Mouse (Mus musculus) lung, embryonic 14.5 days (tissue): ENCODE data around the gene Vwa8. TPM values are rescaled to one million over a fixed set of nuclear protein-coding genes. Genes with fewer than 3 reads are reported as not detected.

ENCODE experiments used
- ATAC-seq: fragments of 200-750 bp; cut with Nextera tagmentation; 2 replicates; pipeline ENCODE4 v1.8.0; 2017; ENCODE audit warnings: mild to moderate bottlenecking, moderate TSS enrichment, moderate library complexity; ENCODE audit not compliant: insufficient read depth
- DNase-seq: peaks from one replicate; pipeline ENCODE4 v3.0.0-alpha.2; 2015
- H3K27ac ChIP-seq: fragments of 300-500 bp; sonication (generic); 2 replicates; pipeline ENCODE4 v1.5.1; 2014; ENCODE audit warnings: low read depth, mild to moderate bottlenecking, moderate library complexity
- H3K27me3 ChIP-seq: fragments of 300-500 bp; sonication (generic); 2 replicates; pipeline ENCODE4 v1.6.1; 2014; ENCODE audit warnings: low read length, control low read depth; ENCODE audit not compliant: insufficient read depth
- H3K36me3 ChIP-seq: fragments of 300-500 bp; sonication (generic); 2 replicates; pipeline ENCODE4 v1.6.1; 2014; ENCODE audit warnings: control low read depth; ENCODE audit not compliant: insufficient read depth
- H3K4me1 ChIP-seq: fragments of 300-500 bp; sonication (generic); 2 replicates; pipeline ENCODE4 v1.6.1; 2014; ENCODE audit warnings: antibody characterized with exemption, control low read depth; ENCODE audit not compliant: insufficient read depth
- H3K4me2 ChIP-seq: fragments of 300-500 bp; sonication (generic); 2 replicates; pipeline ENCODE4 v1.6.1; 2014; ENCODE audit warnings: mild to moderate bottlenecking
- H3K4me3 ChIP-seq: fragments of 300-500 bp; sonication (generic); 2 replicates; pipeline ENCODE4 v1.5.1; 2014; ENCODE audit warnings: low read depth, low read length
- H3K9ac ChIP-seq: fragments of 300-500 bp; sonication (generic); 2 replicates; pipeline ENCODE4 v1.6.1; 2014
- H3K9me3 ChIP-seq: fragments of 300-500 bp; sonication (generic); 2 replicates; pipeline ENCODE4 v1.6.1; 2016; ENCODE audit warnings: low read depth, low read length, control low read depth
- CTCF ChIP-seq: IDR thresholded peaks from 2 replicates; pipeline ENCODE4 v1.5.1; 2016; ENCODE audit warnings: antibody characterized with exemption, low read depth
- WGBS: fragments of 180-500 bp; shearing (Covaris S2); extraction: QIAGEN DNeasy Blood & Tissue Kit; methylation state at CpG from one replicate; pipeline ENCODE4 v1.1.7; 2014; 5-methylcytosine and 5-hydroxymethylcytosine counted together
- polyA plus RNA-seq: library from polyadenylated mRNA; unstranded; fragments of >200 nt; fragmentation: Nextera tagmentation; extraction: Ambion mirVana; gene quantifications from 2 replicates; pipeline ENCODE4 v1.2.1, GENCODE M21; 2014

Gene Vwa8
- polyA plus RNA-seq, 1 experiment from 2014 or later: 12.5 TPM

DNA sequence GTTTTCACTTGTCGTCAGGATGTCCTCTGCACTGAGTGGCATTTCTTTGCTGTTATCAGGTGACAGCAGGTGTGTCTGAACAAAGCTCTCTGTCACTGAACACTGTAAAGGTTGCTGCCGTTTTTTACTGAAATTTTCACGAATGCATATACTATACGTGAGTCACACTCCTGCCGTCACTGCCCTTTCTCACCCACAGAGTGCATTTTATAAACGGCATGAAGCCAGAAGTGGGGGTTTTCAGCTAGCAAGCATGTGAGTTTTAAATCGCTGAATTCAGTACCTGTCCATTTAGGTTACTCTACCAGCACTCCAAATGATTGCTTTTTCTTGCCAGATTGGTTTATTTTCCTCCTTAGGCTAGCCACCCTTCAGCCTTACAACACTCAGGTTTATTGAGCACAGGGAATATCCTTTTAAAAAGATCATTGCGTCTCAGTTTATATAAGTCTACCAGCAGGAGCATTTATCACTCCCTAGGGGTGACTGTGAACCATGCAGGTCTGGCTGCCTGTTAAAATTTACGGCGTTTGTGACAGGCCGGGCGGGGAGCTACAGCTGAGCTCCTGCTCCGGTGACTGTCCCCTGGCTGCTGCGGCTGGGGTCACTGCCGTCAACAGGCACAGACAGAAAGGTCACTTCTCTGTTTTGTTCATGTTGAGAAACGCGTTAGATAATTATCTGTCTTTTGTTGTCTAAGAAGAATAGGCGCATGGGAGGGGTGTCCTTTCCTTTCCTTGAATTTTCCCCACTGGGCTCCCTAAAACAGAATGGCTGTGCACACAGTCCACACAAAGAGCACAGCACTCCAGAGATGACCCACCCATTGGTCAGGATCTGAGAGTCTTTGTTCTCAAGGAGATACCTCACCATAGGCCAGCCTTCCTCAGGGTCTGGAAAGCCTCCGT, 291.3 kb downstream of the Vwa8 start:
- no peak overlapping the region for H3K4me3 ChIP-seq
- peak; percentile 41 for DNase-seq
- WGBS: 25% methylated on average over 19 of the region's 19 CpGs
- no peak for TF ChIP-seq CTCF
- H3K9me3 ChIP-seq: no peaks in the 10 kb centered on the region
- H3K9ac ChIP-seq: no peak overlapping the region
- H3K4me2 ChIP-seq: no peak overlapping the region
- no peaks in the 10 kb centered on the region for H3K36me3 ChIP-seq
- H3K27ac ChIP-seq: 0 out of 2 replicates have a peak overlapping the region, but pooled peaks have one; percentile 6
- 0 out of 2 replicates have a peak, but pooled peaks cover 5% of the 10 kb centered on the region for H3K4me1 ChIP-seq
- no peaks in the 10 kb centered on the region for H3K27me3 ChIP-seq
- 0 out of 2 replicates have a peak, but pooled peaks have one; percentile 13 for ATAC-seq

DNA sequence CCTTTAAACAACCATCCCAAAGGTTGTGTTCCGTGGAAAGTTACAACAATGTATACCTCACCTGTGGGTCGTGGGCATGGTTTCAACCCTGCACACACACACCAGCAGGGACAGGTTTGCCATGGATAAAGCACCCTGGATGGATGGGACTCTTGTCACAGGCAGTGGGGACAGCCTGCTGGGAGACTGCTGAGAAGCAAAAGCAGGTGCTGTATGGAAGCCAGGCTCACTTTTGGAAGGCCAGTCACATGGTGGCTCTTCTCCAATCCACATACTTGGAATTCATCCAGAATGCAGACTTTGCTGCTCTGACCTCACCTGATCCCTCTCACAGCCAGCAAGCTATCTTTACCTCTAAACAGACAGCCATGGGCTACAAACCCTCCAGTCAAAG, 292.0 kb downstream of the Vwa8 start:
- no peak for DNase-seq
- 0 out of 2 replicates have a peak, but pooled peaks cover 5% of the 10 kb centered on the region for H3K4me1 ChIP-seq
- H3K36me3 ChIP-seq: no peaks in the 10 kb centered on the region
- no peaks in the 10 kb centered on the region for H3K27me3 ChIP-seq
- ATAC-seq: peak; percentile 48
- H3K4me2 ChIP-seq: no peak overlapping the region
- H3K4me3 ChIP-seq: no peak overlapping the region
- no peak for TF ChIP-seq CTCF
- no peak overlapping the region for H3K9ac ChIP-seq
- no peak overlapping the region for H3K27ac ChIP-seq
- 57% methylated on average over 2 of the region's 2 CpGs for WGBS
- H3K9me3 ChIP-seq: no peaks in the 10 kb centered on the region

DNA sequence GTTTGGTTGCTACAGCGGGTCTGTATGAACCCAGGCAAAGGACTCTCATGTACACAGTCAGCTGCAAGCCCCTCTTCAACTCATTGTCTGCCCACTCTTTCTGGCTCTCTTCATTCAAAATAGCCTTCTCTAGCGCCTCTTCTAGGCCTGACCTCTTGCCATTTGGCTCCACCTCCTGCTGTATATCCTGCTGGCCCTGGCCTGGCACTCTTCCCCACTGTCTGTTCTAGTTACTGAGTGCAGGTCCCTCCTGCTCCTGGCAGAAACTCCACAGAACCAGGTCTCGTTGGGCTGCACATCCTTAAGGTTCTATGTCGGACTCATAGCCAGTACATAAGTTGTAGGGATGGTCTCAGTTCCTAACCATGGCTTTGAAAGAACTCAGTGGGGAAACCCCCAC, 293.5 kb downstream of the Vwa8 start:
- no peak for ATAC-seq
- Histone ChIP-seq H3K4me2 (no peak overlapping the region), H3K27ac (no peak overlapping the region), H3K9ac (no peak overlapping the region), H3K9me3 (no peaks in the 10 kb centered on the region), H3K27me3 (no peaks in the 10 kb centered on the region), H3K36me3 (no peaks in the 10 kb centered on the region), H3K4me3 (no peak overlapping the region), H3K4me1 (no peaks in the 10 kb centered on the region)
- no peak for DNase-seq
- 77% methylated on average over 4 of the region's 4 CpGs for WGBS
- no peak for TF ChIP-seq CTCF

DNA sequence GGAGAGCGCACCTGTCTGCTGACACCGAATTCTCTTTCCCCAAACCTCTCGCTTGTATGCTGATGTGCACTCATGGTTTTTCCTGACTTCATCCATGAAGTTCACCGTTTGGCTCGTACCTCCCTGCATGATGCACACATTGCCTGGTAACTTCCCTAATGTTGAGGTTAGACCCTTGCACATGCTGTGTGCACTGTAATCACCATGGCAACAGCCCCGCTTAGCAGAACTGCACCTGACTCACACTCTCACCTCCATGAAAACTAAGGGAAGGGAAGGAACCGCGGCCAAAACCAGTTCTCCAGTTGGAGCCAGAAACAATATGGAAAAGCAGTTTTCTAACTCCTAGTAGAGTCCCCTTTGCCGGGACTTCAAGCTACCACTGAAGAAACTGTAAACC, 294.8 kb downstream of the Vwa8 start:
- H3K27ac ChIP-seq: no peak overlapping the region
- H3K4me3 ChIP-seq: no peak overlapping the region
- no peaks in the 10 kb centered on the region for H3K27me3 ChIP-seq
- no peaks in the 10 kb centered on the region for H3K36me3 ChIP-seq
- ATAC-seq: no peak
- H3K4me1 ChIP-seq: no peaks in the 10 kb centered on the region
- no peak for DNase-seq
- WGBS: 89% methylated on average over 9 of the region's 9 CpGs
- no peak overlapping the region for H3K4me2 ChIP-seq
- H3K9ac ChIP-seq: no peak overlapping the region
- TF ChIP-seq CTCF: no peak
- no peaks in the 10 kb centered on the region for H3K9me3 ChIP-seq

DNA sequence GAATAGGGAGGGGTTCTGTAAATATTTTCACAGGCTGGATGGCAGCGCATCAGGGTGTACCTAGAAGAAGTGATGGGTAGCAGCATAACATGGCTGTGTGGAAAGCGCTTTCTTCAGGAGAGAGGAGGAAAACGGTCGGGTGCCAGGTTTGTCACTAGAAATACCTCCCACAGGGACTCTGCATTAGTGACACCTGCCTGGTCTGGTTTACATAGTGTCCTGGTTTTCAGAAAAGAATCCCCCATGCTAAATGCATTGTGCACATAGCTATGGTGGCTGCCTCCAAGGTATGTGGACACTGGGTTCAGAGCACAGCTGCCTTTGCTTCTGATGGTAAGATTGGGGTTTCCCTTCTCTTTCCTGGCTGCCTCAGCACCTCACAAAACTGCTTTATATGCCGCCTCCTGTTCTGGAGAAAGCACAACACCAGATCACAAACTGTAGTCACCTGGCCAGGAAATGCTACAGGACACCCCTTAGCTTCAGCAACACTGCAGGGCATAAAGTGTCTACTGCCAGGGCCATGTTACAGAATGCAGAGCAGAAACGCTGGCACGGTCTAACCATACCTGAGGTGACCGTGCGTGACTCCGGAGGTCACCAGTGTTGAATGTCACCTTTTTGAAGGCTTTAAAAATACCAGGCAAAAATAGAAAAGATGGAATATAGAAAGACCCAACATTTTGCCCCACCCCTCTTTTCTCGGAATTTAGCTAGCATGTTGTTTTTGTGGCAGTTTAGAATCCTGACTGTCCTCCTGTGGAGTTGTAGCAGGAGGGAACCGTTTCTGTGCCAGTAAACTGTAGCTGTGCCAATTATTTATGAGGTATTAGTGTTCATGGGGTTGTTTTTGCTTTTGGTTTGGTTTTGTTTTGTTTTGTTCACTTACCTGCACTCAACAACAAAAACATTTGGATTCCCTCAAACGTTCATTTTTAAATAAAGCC, 295.7 kb downstream of the Vwa8 start:
- Histone ChIP-seq H3K9ac (no peak overlapping the region), H3K4me1 (no peaks in the 10 kb centered on the region), H3K9me3 (no peaks in the 10 kb centered on the region), H3K36me3 (no peaks in the 10 kb centered on the region), H3K4me2 (no peak overlapping the region), H3K27ac (no peak overlapping the region), H3K4me3 (no peak overlapping the region), H3K27me3 (no peaks in the 10 kb centered on the region)
- WGBS: 84% methylated on average over 13 of the region's 13 CpGs
- DNase-seq (no peak), ATAC-seq (no peak)
- no peak for TF ChIP-seq CTCF

DNA sequence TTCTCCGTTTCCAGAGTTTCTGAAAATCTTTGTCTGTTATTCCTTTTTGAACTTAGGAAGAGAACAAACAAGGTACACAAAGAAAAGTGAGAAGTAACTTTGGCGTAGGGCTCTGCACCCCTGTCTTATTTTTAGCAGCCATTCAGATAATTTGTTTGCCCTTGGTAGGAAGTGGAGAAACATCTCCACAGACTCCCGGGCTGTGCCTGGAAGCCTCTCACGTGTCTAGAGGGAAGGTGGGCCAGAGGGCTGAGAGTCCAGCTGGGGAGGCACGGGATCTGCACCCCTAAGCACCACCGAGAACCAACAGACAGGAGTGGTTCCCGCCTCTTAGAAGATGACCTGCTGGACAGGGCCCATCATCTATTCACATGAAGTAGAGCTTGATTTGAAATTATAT, 302.9 kb downstream of the Vwa8 start:
- H3K9me3 ChIP-seq: no peaks in the 10 kb centered on the region
- H3K27ac ChIP-seq: no peak overlapping the region
- peaks cover 1% of the 10 kb centered on the region; the same call in 1 of the 2 replicates for H3K4me1 ChIP-seq
- ATAC-seq: no peak
- no peak for TF ChIP-seq CTCF
- DNase-seq: no peak
- no peaks in the 10 kb centered on the region for H3K36me3 ChIP-seq
- no peak overlapping the region for H3K4me3 ChIP-seq
- no peak overlapping the region for H3K4me2 ChIP-seq
- no peaks in the 10 kb centered on the region for H3K27me3 ChIP-seq
- H3K9ac ChIP-seq: no peak overlapping the region
- WGBS: 73% methylated on average over 7 of the region's 7 CpGs

DNA sequence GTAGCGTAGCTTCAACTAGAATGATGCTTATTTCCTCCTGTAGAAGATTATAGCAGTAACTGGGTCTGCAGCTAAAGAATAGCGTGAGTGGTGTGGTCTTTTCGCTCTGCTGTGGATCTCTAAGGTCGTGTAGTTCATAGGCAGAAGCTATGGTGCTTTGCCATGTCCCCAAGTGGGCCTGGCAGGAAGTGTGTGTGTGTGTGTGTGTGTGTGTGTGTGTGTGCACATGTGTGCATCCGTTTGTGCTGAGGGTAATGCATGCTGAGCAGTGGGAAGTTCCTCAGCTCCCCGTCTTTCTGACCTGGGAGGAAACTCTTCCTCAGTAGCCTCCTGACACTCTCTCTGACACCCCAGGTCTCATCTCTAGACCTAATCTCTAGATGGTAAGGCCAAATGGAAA, 305.0 kb downstream of the Vwa8 start:
- no peak for TF ChIP-seq CTCF
- Histone ChIP-seq H3K4me3 (no peak overlapping the region), H3K27me3 (no peaks in the 10 kb centered on the region), H3K9ac (no peak overlapping the region), H3K27ac (no peak overlapping the region), H3K36me3 (no peaks in the 10 kb centered on the region), H3K4me1 (peaks cover 9% of the 10 kb centered on the region), H3K4me2 (no peak overlapping the region), H3K9me3 (no peaks in the 10 kb centered on the region)
- 83% methylated on average over 6 of the region's 6 CpGs for WGBS
- DNase-seq (no peak), ATAC-seq (no peak)
